Mouse (Mus musculus): ENCODE data around the gene Itpr2. TPM values are rescaled to one million over a fixed set of nuclear protein-coding genes. Genes with fewer than 3 reads are reported as not detected.

Gene Itpr2
- polyA plus RNA-seq, 1 experiment from 2014 or later, result 3.3 TPM

DNA sequence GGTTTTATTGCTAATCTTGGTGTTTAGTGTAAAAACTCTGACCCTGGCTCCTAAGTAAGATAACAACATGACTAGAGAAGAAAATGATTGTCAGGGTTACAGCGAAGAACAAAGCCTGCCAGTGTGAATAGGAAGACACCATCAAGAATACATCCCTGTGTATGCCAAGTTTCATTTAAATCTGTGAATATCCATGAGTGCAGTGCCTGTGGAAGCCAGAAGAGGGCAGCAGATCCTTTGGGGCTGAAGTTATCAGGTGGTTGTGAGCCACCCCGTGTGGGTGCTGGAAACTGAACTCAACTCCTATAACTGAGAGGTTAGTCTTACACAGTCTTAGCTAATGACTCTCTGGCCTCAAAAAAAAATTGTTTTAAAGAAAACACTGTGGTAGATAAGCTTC lies 109.8 kb downstream of the Itpr2 start:
- no peaks in the 10 kb centered on the region for H3K9me3 ChIP-seq (replicated peaks; ENCODE audit: control insufficient read depth, low read length)
- no peak overlapping the region for H3K4me2 ChIP-seq (ENCODE audit: low read depth, low read length)
- ATAC-seq (replicated peaks; ENCODE audit: insufficient number of reproducible peaks, low FRiP score, low TSS enrichment, low read depth) (no peak), DNase-seq (ENCODE audit: low spot score) (no peak)
- H3K27ac ChIP-seq (replicated peaks; ENCODE audit: low read depth, low read length), result no peak overlapping the region
- no peak overlapping the region for H3K9ac ChIP-seq (replicated peaks; ENCODE audit: low read length)
- H3K36me3 ChIP-seq (replicated peaks; ENCODE audit: control insufficient read depth, insufficient read depth, low read depth, low read length), result no peaks in the 10 kb centered on the region
- 77% methylated on average over 2 of the region's 2 CpGs for WGBS
- no peaks in the 10 kb centered on the region for H3K27me3 ChIP-seq (ENCODE audit: control insufficient read depth, insufficient read depth, low read length)
- H3K4me1 ChIP-seq (ENCODE audit: control insufficient read depth, insufficient read depth, low read length), result no peaks in the 10 kb centered on the region
- no peak overlapping the region for H3K4me3 ChIP-seq (ENCODE audit: low read depth, low read length)

GRCm38 (mm10) chr6:146390159-146390558 lies 111.9 kb downstream of the Itpr2 start:
- 87% methylated on average over 4 of the region's 4 CpGs for WGBS
- H3K9me3 ChIP-seq (replicated peaks; ENCODE audit: control insufficient read depth, low read length), result no peaks in the 10 kb centered on the region
- H3K36me3 ChIP-seq (replicated peaks; ENCODE audit: control insufficient read depth, insufficient read depth, low read depth, low read length), result no peaks in the 10 kb centered on the region
- H3K27me3 ChIP-seq (ENCODE audit: control insufficient read depth, insufficient read depth, low read length), result no peaks in the 10 kb centered on the region
- no peak for ATAC-seq (replicated peaks; ENCODE audit: insufficient number of reproducible peaks, low FRiP score, low TSS enrichment, low read depth)
- H3K27ac ChIP-seq (replicated peaks; ENCODE audit: low read depth, low read length), result no peak overlapping the region
- H3K4me2 ChIP-seq (ENCODE audit: low read depth, low read length), result no peak overlapping the region
- no peak for DNase-seq (ENCODE audit: low spot score)
- H3K4me1 ChIP-seq (ENCODE audit: control insufficient read depth, insufficient read depth, low read length), result no peaks in the 10 kb centered on the region; the same call in 1 of the 2 replicates
- H3K4me3 ChIP-seq (ENCODE audit: low read depth, low read length), result no peak overlapping the region
- no peak overlapping the region for H3K9ac ChIP-seq (replicated peaks; ENCODE audit: low read length)

DNA sequence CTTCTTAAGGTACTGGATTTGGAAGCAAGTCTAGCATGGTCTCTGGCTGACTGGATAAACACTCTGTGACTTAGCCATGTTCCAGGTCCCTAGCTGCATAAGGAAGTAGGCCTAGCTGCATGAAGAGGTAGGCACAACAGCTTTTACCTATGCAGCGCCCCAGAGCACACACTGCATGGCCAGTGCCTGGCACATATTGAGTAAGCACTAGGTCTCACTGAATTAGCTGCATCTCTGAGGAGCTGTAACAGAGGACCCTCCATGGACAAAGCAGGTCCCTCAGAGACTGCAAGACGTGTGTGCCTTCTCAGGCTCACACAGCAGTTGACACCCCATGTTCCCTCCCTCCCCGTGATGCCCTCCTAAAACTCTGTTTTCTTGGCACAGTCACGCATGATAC lies 114.0 kb downstream of the Itpr2 start:
- H3K4me2 ChIP-seq (ENCODE audit: low read depth, low read length), result no peak overlapping the region
- H3K27me3 ChIP-seq (ENCODE audit: control insufficient read depth, insufficient read depth, low read length), result no peaks in the 10 kb centered on the region
- no peaks in the 10 kb centered on the region for H3K36me3 ChIP-seq (replicated peaks; ENCODE audit: control insufficient read depth, insufficient read depth, low read depth, low read length)
- H3K9me3 ChIP-seq (replicated peaks; ENCODE audit: control insufficient read depth, low read length), result no peaks in the 10 kb centered on the region
- DNase-seq (ENCODE audit: low spot score), result no peak
- no peaks in the 10 kb centered on the region; the same call in 1 of the 2 replicates for H3K4me1 ChIP-seq (ENCODE audit: control insufficient read depth, insufficient read depth, low read length)
- H3K4me3 ChIP-seq (ENCODE audit: low read depth, low read length), result no peak overlapping the region
- H3K9ac ChIP-seq (replicated peaks; ENCODE audit: low read length), result no peak overlapping the region
- no peak overlapping the region for H3K27ac ChIP-seq (replicated peaks; ENCODE audit: low read depth, low read length)
- WGBS, result 86% methylated on average over 4 of the region's 4 CpGs
- ATAC-seq (replicated peaks; ENCODE audit: insufficient number of reproducible peaks, low FRiP score, low TSS enrichment, low read depth), result no peak

DNA sequence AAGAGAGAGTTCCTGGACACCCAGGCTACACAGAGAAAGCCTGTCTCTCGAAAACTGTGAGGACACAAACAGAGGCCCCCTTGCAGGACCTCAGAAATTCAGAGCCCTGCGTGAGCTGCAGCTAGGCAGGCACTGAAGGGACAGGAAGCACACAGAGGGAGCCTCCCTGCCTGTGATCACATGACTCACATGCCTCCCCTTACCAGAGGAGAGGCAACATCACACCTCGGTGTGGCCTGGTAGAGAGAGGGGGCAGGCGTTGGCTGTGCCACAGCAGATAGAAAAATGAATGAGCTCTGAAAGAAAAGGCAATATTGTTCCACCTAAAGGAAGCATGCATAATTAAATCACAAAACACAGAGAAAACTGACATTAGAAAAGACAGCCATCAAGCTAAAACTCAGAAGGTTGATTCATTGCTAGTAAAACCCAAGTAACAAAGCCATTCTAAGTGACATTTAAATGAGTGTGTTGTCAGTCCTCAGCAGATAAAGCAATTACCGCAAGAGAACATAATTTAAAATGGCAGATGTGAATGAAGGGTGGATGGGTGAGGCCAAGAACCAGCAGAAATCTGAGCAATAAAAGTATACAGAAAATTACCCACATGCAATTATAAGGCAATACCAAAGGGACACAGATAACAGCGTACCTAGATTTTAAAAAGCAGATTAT lies 114.8 kb downstream of the Itpr2 start:
- 41% methylated on average over 6 of the region's 6 CpGs for WGBS
- H3K4me1 ChIP-seq (ENCODE audit: control insufficient read depth, insufficient read depth, low read length), result no peaks in the 10 kb centered on the region; the same call in 1 of the 2 replicates
- peak; percentile 75; the same call in 1 of the 2 replicates for ATAC-seq (replicated peaks; ENCODE audit: insufficient number of reproducible peaks, low FRiP score, low TSS enrichment, low read depth)
- H3K9ac ChIP-seq (replicated peaks; ENCODE audit: low read length), result no peak overlapping the region; the same call in 1 of the 2 replicates
- no peak overlapping the region for H3K4me2 ChIP-seq (ENCODE audit: low read depth, low read length)
- DNase-seq (ENCODE audit: low spot score), result no peak
- H3K27me3 ChIP-seq (ENCODE audit: control insufficient read depth, insufficient read depth, low read length), result no peaks in the 10 kb centered on the region
- no peaks in the 10 kb centered on the region for H3K9me3 ChIP-seq (replicated peaks; ENCODE audit: control insufficient read depth, low read length)
- no peak overlapping the region for H3K4me3 ChIP-seq (ENCODE audit: low read depth, low read length)
- no peak overlapping the region for H3K27ac ChIP-seq (replicated peaks; ENCODE audit: low read depth, low read length)
- no peaks in the 10 kb centered on the region for H3K36me3 ChIP-seq (replicated peaks; ENCODE audit: control insufficient read depth, insufficient read depth, low read depth, low read length)

DNA sequence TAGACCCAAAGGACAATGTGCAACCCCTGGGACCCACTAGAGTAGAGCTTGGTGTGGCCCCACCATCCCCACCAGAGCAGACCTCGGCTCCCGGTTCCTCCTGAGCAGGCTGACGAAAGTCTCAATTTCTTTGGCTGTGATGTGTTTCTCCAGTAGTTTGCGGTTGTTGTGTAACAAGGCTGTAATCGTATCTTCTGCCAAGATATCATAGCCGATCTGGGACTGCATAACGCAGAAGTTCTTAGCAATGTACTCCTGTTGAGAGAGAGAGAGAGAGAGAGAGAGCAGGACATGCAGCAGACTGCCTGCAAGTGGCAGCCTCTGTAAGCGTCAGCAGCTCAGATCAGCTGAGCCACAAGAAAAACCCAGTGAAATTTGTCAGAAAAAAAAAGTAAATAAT lies 122.8 kb downstream of the Itpr2 start:
- no peak overlapping the region for H3K4me3 ChIP-seq (ENCODE audit: low read depth, low read length)
- no peak for DNase-seq (ENCODE audit: low spot score)
- H3K4me2 ChIP-seq (ENCODE audit: low read depth, low read length), result no peak overlapping the region
- no peaks in the 10 kb centered on the region for H3K9me3 ChIP-seq (replicated peaks; ENCODE audit: control insufficient read depth, low read length)
- no peaks in the 10 kb centered on the region for H3K27me3 ChIP-seq (ENCODE audit: control insufficient read depth, insufficient read depth, low read length)
- no peak overlapping the region for H3K27ac ChIP-seq (replicated peaks; ENCODE audit: low read depth, low read length)
- H3K9ac ChIP-seq (replicated peaks; ENCODE audit: low read length), result no peak overlapping the region
- WGBS, result 86% methylated on average over 8 of the region's 8 CpGs
- no peak for ATAC-seq (replicated peaks; ENCODE audit: insufficient number of reproducible peaks, low FRiP score, low TSS enrichment, low read depth)
- H3K36me3 ChIP-seq (replicated peaks; ENCODE audit: control insufficient read depth, insufficient read depth, low read depth, low read length), result no peaks in the 10 kb centered on the region; the same call in 1 of the 2 replicates
- H3K4me1 ChIP-seq (ENCODE audit: control insufficient read depth, insufficient read depth, low read length), result no peaks in the 10 kb centered on the region

DNA sequence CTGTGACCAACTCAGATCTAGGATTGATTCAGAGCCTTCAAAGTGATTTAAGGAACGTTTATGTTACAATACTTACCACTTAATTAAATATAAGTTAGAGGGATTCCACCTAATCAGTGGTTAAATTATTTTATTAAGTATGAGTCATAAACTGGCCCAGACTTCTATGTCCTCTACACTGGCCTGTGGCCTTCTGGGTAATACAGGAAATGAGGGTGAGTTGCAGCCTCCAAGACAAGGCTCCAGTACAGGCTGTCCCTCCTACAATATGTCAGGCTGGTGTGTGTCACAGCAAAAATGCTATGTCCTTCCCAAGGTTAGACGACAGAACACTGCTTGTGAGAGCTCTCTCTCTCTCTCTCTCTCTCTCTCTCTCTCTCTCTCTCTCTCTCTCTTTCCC lies 130.5 kb downstream of the Itpr2 start:
- no peaks in the 10 kb centered on the region for H3K9me3 ChIP-seq (replicated peaks; ENCODE audit: control insufficient read depth, low read length)
- no peak overlapping the region for H3K9ac ChIP-seq (replicated peaks; ENCODE audit: low read length)
- whole genome bisulfite sequencing, result 63% methylated on average over 2 of the region's 2 CpGs
- no peak overlapping the region for H3K4me2 ChIP-seq (ENCODE audit: low read depth, low read length)
- H3K27me3 ChIP-seq (ENCODE audit: control insufficient read depth, insufficient read depth, low read length), result no peaks in the 10 kb centered on the region
- ATAC-seq (replicated peaks; ENCODE audit: insufficient number of reproducible peaks, low FRiP score, low TSS enrichment, low read depth) (no peak), DNase-seq (ENCODE audit: low spot score) (no peak)
- no peak overlapping the region for H3K27ac ChIP-seq (replicated peaks; ENCODE audit: low read depth, low read length)
- H3K4me3 ChIP-seq (ENCODE audit: low read depth, low read length), result no peak overlapping the region
- H3K4me1 ChIP-seq (ENCODE audit: control insufficient read depth, insufficient read depth, low read length), result no peaks in the 10 kb centered on the region
- no peaks in the 10 kb centered on the region for H3K36me3 ChIP-seq (replicated peaks; ENCODE audit: control insufficient read depth, insufficient read depth, low read depth, low read length)

DNA sequence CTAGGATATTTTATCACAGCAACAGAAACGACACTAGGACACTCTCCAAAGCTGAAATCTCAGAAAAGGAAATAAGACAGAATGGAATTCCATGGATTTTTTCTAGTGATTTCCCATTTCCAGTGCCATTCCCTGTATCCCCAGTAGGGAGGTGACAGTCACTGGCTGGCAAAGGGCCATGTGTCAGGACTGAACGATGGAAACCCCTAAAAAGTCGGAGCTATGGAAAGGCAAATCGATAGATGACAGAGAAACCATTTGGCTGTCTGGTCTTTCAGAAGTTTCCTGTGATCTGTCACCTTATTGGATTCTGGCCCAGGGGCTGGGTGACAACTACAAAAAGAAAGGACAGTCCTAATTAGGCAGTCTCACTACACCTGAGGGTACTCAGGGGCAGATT lies 135.8 kb downstream of the Itpr2 start:
- H3K4me3 ChIP-seq (ENCODE audit: low read depth, low read length), result no peak overlapping the region
- no peak overlapping the region for H3K4me2 ChIP-seq (ENCODE audit: low read depth, low read length)
- no peaks in the 10 kb centered on the region for H3K27me3 ChIP-seq (ENCODE audit: control insufficient read depth, insufficient read depth, low read length)
- ATAC-seq (replicated peaks; ENCODE audit: insufficient number of reproducible peaks, low FRiP score, low TSS enrichment, low read depth) (no peak), DNase-seq (ENCODE audit: low spot score) (no peak)
- H3K4me1 ChIP-seq (ENCODE audit: control insufficient read depth, insufficient read depth, low read length), result no peaks in the 10 kb centered on the region
- H3K9me3 ChIP-seq (replicated peaks; ENCODE audit: control insufficient read depth, low read length), result no peaks in the 10 kb centered on the region
- no peaks in the 10 kb centered on the region for H3K36me3 ChIP-seq (replicated peaks; ENCODE audit: control insufficient read depth, insufficient read depth, low read depth, low read length)
- H3K9ac ChIP-seq (replicated peaks; ENCODE audit: low read length), result no peak overlapping the region
- no peak overlapping the region for H3K27ac ChIP-seq (replicated peaks; ENCODE audit: low read depth, low read length)
- WGBS, result 89% methylated on average over 4 of the region's 4 CpGs

DNA sequence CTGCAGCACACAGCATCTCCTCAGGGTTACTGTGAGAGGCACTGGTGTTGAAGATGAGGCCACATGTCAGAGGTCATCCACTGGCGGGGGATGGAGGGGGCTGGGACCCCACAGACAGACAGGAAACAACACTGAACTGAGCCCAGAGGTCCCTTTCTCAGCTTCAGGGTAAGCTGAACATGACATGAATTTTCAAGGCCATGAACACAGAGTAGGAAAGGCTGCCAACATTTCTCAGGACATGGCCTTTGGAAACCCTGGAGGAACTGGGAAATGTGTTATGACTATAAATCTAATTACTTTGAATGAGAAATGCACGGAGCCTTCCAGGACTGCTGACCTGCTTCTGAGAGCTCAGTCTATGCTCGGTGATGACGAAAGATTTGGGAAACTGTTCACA lies 144.1 kb downstream of the Itpr2 start:
- ATAC-seq (replicated peaks; ENCODE audit: insufficient number of reproducible peaks, low FRiP score, low TSS enrichment, low read depth) (no peak), DNase-seq (ENCODE audit: low spot score) (no peak)
- no peaks in the 10 kb centered on the region for H3K4me1 ChIP-seq (ENCODE audit: control insufficient read depth, insufficient read depth, low read length)
- no peaks in the 10 kb centered on the region for H3K9me3 ChIP-seq (replicated peaks; ENCODE audit: control insufficient read depth, low read length)
- no peak overlapping the region for H3K4me3 ChIP-seq (ENCODE audit: low read depth, low read length)
- no peaks in the 10 kb centered on the region for H3K27me3 ChIP-seq (ENCODE audit: control insufficient read depth, insufficient read depth, low read length)
- H3K36me3 ChIP-seq (replicated peaks; ENCODE audit: control insufficient read depth, insufficient read depth, low read depth, low read length), result no peaks in the 10 kb centered on the region
- H3K4me2 ChIP-seq (ENCODE audit: low read depth, low read length), result no peak overlapping the region
- H3K27ac ChIP-seq (replicated peaks; ENCODE audit: low read depth, low read length), result no peak overlapping the region
- 58% methylated on average over 4 of the region's 4 CpGs for WGBS
- H3K9ac ChIP-seq (replicated peaks; ENCODE audit: low read length), result no peak overlapping the region
